Mouse (Mus musculus): ENCODE measurements around the gene Pik3cd.

- TF ChIP-seq TCF12 (IDR thresholded peaks at IDR 0.05; ENCODE audit: insufficient read depth, poor library complexity, severe bottlenecking) (no peak), POLR2A (IDR thresholded peaks at IDR 0.05; ENCODE audit: insufficient read length, low read depth) (no peak), MAX (IDR thresholded peaks at IDR 0.05; ENCODE audit: low read depth) (no peak), TCF3 (IDR thresholded peaks at IDR 0.05; ENCODE audit: insufficient read length, low read depth) (no peak), MYOD1 (IDR thresholded peaks at IDR 0.05; ENCODE audit: control insufficient read depth in 1 of 3, insufficient read length in 2 of 3, low read depth in 2 of 3) (no peak), POLR2AphosphoS2 (IDR thresholded peaks at IDR 0.05; ENCODE audit: insufficient read length, low read depth) (no peak), MYOG (IDR thresholded peaks at IDR 0.05; ENCODE audit: control insufficient read depth in 1 of 3, insufficient read depth in 1 of 3, insufficient read length in 2 of 3, low read depth in 2 of 3) (no peak), SRF (IDR thresholded peaks at IDR 0.05; ENCODE audit: control insufficient read depth, insufficient read length, low read depth) (no peak), E2F4 (IDR thresholded peaks at IDR 0.05; ENCODE audit: insufficient read depth) (no peak), CEBPB (IDR thresholded peaks at IDR 0.05; ENCODE audit: insufficient read depth, poor library complexity, severe bottlenecking) (no peak), USF1 (IDR thresholded peaks at IDR 0.05; ENCODE audit: low read depth) (no peak), REST (IDR thresholded peaks at IDR 0.05; ENCODE audit: insufficient read depth, insufficient read length) (no peak)
Measured at GRCm38 (mm10) chr4:149696189-149696971, 6.0 kb downstream of the Pik3cd start.
